Mouse (Mus musculus) heart, postnatal 4 days (tissue): Measurements from ENCODE around the gene Zfp383. TPM values are rescaled to one million over a fixed set of nuclear protein-coding genes. Genes with fewer than 3 reads are reported as not detected.
"Not testable (repeated sequence)": the region's sequence is repeated elsewhere in the genome, so short reads cannot be mapped to it uniquely, and the experiment has no call there.

ENCODE experiments used
- DNase-seq: peaks from one replicate; pipeline ENCODE4 v3.0.0; 2021
- total RNA-seq, 2 experiments: library from RNA; stranded (reverse); gene quantifications; 2 replicates each; pipeline ENCODE4 v1.2.3; 2021

The Zfp383 gene
- 1 to 10 TPM; 8.5 to 9.4 TPM for total RNA-seq

- DNase-seq: peak; percentile 84
Measured at GRCm38 (mm10) chr7:29908130-29908950, at the start of gene Zfp383. Zfp383 (plus strand) TSS chr7:29908223.

DNA sequence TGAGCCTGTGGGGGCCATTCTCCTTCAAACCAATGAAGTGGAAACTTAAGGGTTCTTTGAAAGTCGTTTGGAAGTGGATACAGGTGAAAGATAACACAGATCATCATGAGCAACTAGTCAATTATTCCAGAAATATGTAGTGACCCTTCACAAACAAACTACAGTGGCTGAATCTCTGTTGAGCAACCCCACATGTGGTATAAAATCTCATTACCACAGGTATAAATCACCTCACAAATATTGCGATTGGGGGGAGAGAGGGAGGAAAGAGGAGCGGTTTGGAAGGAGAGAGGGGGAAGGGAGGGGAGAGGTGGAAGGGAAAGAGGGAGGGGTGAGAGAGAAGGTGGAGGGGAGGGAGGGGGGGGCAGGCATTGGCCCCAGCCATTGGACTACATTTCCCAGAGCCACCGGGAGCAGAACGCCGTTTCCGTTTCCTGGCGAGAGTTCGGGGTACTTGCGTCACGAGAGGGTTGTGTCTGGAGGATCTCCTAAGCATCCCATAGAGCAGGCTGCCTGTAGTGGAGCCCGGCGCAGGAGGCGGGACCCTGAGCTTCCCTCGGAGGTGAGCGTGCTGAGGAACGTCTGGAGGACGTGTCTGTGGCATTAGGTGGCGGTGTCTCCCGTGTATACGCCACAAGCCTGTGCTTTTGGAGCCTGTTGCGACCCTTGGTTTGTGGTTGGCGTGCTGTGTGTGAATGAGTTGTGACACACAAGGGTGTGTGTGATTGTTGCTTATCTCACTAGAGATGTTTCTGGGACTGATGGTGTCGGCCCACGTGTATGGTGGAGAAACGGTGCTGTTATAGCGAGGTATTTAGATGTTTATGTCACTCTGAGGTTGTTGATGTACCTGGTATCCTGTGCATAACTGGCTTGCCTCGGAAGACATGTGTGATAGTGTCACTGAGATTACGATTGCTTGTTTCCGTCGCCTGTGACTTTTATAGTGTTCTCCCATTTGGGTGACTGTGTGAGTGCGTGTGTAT lies 48.2 kb upstream of the Zfp383 start, which contains the start of gene Zfp420:
Gene Zfp420, plus strand, starts transcription at position 448 of the 986 bp plus-strand sequence.
- DNase-seq: peak; percentile 88

- DNase-seq: no peak
Measured at GRCm38 (mm10) chr7:29861660-29862059, 46.4 kb upstream of the Zfp383 start.

GRCm38 (mm10) chr7:29874256-29874655 lies 33.8 kb upstream of the Zfp383 start:
- DNase-seq: no peak

DNA sequence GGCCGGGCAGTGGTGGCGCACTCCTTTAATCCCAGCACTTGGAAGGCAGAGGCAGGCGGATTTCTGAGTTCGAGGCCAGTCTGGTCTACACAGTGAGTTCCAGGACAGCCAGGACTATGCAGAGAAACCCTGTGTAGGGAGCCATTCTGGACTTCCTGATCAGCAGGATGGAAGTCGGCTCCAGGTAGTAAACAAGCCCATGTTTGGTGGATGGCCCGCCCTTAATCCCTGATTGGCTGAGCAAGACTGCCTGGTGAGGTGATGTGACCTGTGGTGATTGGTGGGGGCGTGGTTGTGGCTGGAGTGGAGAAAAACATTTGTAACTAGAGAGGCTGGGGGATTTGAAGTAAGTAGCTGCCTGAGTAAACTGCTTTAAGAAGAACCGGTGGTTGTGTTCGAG lies 30.5 kb upstream of the Zfp383 start:
- DNase-seq: not testable (repeated sequence)

GRCm38 (mm10) chr7:29880056-29880455 lies 28.0 kb upstream of the Zfp383 start:
- no peak for DNase-seq

- DNase-seq: no peak
Measured at GRCm38 (mm10) chr7:29880916-29881315, 27.1 kb upstream of the Zfp383 start.

DNA sequence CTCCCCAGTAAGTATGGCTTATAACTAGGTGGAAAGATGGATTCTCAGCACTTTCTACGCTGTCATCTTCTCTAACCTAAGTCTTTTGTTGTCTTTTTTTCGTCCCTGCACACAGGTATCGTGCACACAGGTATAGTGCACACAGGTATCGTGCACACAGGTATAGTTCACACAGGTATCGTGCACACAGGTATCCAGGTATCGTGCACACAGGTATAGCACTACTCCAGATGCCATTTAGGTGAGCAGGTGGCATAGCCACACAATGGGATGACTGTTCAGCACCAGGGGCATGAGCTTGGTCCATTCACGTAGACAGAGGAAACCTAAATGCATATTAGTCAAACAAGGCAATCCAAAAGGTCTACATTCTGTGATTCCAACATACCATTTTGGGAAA lies 17.5 kb upstream of the Zfp383 start:
- DNase-seq: no peak

- no peak for DNase-seq
Measured at GRCm38 (mm10) chr7:29892756-29893155, 15.3 kb upstream of the Zfp383 start.

GRCm38 (mm10) chr7:29898351-29898750 lies 9.7 kb upstream of the Zfp383 start:
- DNase-seq: no peak

DNA sequence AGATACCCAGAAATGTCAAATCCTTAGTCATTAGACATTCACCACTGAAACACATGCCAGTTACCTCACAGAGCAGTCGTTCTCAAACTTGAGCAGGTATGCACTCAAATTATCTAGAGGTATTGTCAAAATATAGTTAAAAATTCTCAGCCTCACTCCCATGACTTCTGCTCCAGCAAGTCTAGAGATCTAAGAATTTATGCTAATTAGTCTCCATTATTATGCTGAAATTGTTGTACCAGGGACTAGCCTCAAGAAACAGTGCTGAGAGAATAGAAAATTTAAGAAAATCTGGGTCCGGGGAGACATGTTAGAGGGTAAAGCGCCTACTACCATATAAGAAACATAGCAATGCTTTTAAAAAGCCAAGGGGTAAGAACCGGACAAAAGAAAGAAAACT lies 3.9 kb upstream of the Zfp383 start:
- no peak for DNase-seq

DNA sequence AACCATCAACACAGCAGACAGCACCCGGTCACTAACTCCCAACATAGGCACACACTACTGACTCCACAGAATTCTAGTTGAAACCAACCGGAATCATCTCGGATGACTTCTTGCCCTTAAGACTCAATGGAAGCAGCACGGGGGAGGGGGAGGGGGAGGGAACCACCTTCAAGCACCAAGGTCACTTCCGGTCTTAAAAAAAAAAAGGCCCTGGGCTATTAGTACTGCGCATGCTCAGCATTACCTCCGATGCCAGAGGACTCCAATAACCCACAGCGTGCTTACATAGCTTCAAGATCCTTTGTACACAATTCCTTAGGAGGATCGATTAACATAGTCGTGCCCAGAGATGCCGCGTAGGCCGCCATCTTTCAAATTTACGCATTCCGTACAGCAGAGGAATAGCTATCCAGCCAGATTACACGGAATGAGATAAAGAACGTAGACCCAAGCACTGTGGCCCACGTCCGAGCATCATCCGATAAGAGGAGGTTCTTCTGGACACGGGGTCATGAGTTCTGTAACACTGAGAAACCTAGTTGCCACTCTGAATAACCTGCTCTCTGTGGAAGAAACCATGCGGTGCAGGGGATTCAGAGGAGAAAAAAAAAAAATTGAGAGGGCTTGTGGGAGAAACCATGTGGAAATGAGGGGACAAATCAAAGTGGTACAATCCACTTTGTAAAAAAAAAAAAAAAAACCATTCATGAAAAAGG lies 1.9 kb upstream of the Zfp383 start, which contains the start of gene Zfp27:
Gene Zfp27, minus strand, starts transcription at position 607 of the 716 bp plus-strand sequence.
- DNase-seq: peak; percentile 53

DNA sequence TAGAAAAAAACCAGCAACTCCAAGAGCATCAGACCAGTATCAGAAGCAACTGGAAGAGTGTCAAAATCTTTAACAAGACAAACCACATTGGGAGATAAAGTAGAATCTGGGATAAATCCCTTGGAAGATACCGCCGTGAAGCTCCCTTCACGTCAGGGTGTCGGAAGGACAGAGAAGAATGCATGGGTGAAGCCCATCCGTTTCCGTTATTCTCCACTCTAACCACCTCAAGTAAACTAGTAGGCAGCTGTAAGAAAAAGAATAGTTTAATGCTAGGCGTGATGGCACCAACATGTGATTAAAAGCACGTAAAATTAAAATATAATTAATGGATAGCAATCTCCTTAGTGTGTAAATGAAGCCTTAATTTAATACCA lies 1.4 kb upstream of the Zfp383 start:
- DNase-seq: no peak

GRCm38 (mm10) chr7:29907206-29907605 lies 817 bp upstream of the Zfp383 start:
- DNase-seq: no peak

DNA sequence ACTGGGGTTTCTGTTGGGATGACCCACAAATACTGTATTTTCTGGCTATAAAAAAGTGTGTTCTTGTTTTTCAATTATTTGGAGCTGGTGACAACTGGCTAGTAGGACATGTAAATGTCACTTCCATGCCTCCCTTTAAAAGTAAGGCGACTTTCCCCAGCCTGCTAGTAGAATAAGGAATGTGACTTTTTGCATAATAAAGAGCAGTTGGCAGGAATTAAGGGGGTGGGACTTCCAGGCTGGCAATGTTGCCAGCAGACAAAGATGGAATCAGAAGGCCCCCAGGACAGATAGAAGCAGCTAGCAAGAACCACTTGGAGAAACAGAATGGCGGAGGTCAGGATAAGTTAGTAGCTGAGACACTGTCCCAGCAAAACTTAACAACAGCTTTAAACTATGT lies 2.2 kb downstream of the Zfp383 start:
- DNase-seq: no peak

DNA sequence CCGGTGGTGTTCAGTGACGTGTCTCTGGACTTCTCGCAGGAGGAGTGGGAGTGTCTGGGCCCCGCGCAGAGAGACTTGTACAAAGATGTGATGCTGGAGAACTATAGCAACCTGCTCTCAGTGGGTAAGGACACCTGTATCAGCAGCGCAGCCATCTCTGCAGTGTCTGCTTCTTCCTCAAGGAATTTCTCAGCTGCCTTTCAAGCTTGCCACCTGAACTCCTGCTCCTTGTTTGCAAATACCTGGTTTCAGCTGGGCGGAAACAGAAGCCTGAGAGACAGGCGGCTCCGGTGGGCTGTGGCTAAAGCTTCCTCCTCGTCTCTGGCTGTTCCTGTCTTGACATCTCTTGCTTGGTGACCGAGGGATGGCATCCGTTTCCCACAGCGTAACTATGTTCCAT lies 4.1 kb downstream of the Zfp383 start:
- no peak for DNase-seq

- no peak for DNase-seq
Measured at GRCm38 (mm10) chr7:29917371-29918061, 9.5 kb downstream of the Zfp383 start.

DNA sequence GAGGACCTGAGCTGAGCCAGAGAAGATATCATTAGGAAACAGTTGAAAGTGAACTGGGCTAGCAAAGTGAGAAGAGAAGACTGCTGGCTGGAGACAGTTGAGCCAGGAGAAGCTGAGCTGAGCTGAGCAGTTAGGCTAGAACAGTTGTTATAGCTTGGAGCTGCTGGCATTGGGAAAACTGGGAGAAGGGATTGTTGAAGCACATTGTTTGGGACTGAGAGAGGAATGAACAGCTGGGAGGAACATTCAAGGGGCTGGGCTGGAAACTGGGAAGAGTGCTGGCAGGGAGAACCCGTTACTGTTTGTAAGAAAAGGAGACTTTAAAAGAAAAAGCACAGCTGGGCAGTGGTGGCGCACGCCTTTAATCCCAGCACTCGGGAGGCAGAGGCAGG lies 10.0 kb downstream of the Zfp383 start:
- DNase-seq: peak; percentile 12

GRCm38 (mm10) chr7:29921439-29922093 lies 13.5 kb downstream of the Zfp383 start:
- DNase-seq: no peak

DNA sequence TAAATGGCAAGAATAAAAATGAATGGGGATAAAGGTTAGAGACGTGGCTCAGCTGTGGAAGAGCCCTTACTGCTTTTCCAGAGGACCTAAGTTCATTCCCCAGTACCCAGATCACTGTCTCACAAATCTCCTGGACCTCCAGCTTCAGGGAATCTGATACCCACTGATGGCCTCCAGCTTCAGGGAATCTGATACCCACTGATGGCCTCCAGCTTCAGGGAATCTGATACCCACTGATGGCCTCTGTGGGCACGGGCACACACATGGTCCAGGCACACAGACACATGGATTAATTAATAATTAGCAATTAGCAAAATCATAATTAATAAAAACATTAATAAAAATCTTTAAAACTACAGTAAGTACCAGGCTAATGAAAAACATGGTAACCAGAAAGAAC lies 14.8 kb downstream of the Zfp383 start:
- DNase-seq: no peak

GRCm38 (mm10) chr7:29938856-29939255 lies 30.8 kb downstream of the Zfp383 start:
- no peak for DNase-seq
